Mouse (Mus musculus): Measurements from ENCODE around the gene Cenpb. TPM values are rescaled to one million over a fixed set of nuclear protein-coding genes. Genes with fewer than 3 reads are reported as not detected.

Gene Cenpb
- polyA plus RNA-seq, 1 experiment from 2014 or later, result 16.0 TPM

DNA sequence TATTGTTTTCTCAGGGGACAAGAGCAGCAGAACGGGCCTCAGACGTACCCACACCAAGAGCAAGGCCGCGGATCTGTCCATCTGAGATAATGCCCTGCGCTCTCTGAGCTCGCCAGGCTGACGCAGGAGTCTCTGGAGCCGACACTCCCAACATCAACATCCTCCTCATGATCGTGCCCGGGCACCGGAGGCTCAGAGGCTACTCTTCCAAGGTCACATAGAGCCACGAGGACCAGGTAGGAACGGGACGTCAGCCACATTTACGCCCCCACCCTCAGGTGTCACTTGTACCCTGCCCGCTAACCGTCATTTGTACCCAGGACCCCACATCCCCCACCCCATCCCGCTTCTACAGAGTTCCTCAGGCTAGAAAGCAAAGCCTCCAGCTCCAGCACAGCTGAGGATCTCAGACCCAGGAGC, 20.4 kb downstream of the Cenpb start:
- Histone ChIP-seq H3K27me3 (replicated peaks; ENCODE audit: control insufficient read depth, insufficient read depth, low read length) (no peaks in the 10 kb centered on the region), H3K36me3 (ENCODE audit: control insufficient read depth, insufficient read depth) (no peaks in the 10 kb centered on the region), H3K4me1 (replicated peaks; ENCODE audit: control insufficient read depth, insufficient read depth, low read length) (peaks cover 23% of the 10 kb centered on the region), H3K4me3 (replicated peaks; ENCODE audit: low read length) (peak overlapping the region; percentile 95), H3K4me2 (ENCODE audit: low read length) (peak overlapping the region; percentile 64), H3K27ac (ENCODE audit: low read length) (peak overlapping the region; percentile 81), H3K9ac (replicated peaks; ENCODE audit: low read depth, low read length) (peak overlapping the region; percentile 85), H3K9me3 (ENCODE audit: control insufficient read depth, low read length) (no peaks in the 10 kb centered on the region)
- peak; percentile 67 for ATAC-seq
- 1% methylated on average over 18 of the region's 18 CpGs for WGBS

DNA sequence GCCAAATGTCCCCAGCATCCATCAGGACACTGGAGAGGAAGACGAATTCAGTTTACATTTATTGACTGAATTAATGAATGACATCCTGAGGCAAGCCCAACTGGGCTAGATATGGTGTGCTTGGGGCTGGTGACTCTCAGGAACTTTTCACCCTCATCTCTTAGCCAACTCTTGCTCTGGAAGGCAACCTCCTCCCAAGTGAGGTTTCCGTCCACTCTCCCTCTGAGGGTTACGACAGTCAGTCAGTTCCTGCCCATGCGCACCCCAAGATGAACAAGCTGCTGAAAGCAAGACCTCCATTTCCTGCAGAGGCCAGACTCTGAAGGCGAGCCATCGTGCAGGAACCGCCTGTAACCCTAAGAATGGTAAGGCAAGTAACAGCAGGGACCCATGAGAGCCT, 22.9 kb downstream of the Cenpb start:
- Histone ChIP-seq H3K27ac (ENCODE audit: low read length) (no peak overlapping the region), H3K36me3 (ENCODE audit: control insufficient read depth, insufficient read depth) (peaks cover 8% of the 10 kb centered on the region; the same call in 1 of the 2 replicates), H3K27me3 (replicated peaks; ENCODE audit: control insufficient read depth, insufficient read depth, low read length) (no peaks in the 10 kb centered on the region), H3K4me1 (replicated peaks; ENCODE audit: control insufficient read depth, insufficient read depth, low read length) (peaks cover 23% of the 10 kb centered on the region), H3K9ac (replicated peaks; ENCODE audit: low read depth, low read length) (no peak overlapping the region), H3K9me3 (ENCODE audit: control insufficient read depth, low read length) (no peaks in the 10 kb centered on the region), H3K4me3 (replicated peaks; ENCODE audit: low read length) (no peak overlapping the region), H3K4me2 (ENCODE audit: low read length) (no peak overlapping the region)
- no peak for ATAC-seq
- 91% methylated on average over 7 of the region's 7 CpGs for WGBS

DNA sequence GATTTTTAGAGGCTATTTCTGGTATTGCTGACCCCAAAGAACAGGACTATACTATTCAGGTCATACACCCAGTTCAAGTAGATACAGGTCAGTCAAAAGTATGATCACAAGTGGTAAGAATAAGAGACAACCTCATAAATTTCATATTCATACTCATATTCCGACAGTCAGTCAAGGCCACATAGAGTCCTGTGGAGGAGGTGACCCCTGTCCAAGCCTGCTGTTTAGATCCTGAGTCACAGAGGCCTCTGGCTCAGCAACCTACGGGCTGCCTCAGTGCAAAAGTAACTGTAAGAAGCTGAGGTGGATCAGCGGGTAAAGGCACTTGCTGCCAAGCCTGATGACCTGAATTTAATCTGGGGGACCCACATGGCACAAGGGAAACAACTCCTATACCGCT, 25.8 kb downstream of the Cenpb start:
- Histone ChIP-seq H3K27me3 (replicated peaks; ENCODE audit: control insufficient read depth, insufficient read depth, low read length) (no peaks in the 10 kb centered on the region), H3K4me2 (ENCODE audit: low read length) (no peak overlapping the region), H3K9me3 (ENCODE audit: control insufficient read depth, low read length) (no peaks in the 10 kb centered on the region), H3K27ac (ENCODE audit: low read length) (no peak overlapping the region), H3K4me3 (replicated peaks; ENCODE audit: low read length) (no peak overlapping the region), H3K4me1 (replicated peaks; ENCODE audit: control insufficient read depth, insufficient read depth, low read length) (peaks cover 16% of the 10 kb centered on the region), H3K9ac (replicated peaks; ENCODE audit: low read depth, low read length) (no peak overlapping the region), H3K36me3 (ENCODE audit: control insufficient read depth, insufficient read depth) (peaks cover 13% of the 10 kb centered on the region)
- WGBS, result 92% methylated on average over 4 of the region's 4 CpGs
- no peak for ATAC-seq

DNA sequence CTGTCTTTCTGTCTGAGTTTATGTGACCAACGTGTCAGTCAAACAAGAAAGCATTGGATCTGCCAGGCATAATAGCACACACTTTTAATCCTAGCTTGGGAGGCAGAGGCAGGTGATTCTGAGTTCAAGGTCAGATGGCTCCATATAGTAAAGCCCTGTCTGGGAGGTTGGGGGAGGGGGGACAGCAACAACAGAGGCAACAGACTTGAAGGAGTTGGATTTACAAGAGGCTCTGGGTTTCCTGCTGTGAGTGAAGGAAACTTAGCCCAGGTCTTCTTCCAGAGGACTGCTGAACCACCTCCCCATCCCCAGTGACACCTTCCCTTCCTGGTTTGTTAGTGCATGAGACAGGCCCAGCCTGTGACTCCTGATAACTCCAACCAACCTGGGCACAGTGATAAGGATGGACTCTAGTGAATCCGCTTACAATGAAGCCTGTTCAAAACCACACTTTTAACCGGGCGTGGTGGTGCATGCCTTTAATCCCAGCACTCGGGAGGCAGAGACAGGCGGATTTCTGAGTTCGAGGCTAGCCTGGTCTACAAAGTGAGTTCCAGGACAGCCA, 27.6 kb downstream of the Cenpb start:
- no peak overlapping the region for H3K9ac ChIP-seq (replicated peaks; ENCODE audit: low read depth, low read length)
- H3K27me3 ChIP-seq (replicated peaks; ENCODE audit: control insufficient read depth, insufficient read depth, low read length), result no peaks in the 10 kb centered on the region
- WGBS, result 96% methylated on average over 7 of the region's 7 CpGs
- no peak overlapping the region for H3K4me2 ChIP-seq (ENCODE audit: low read length)
- no peak overlapping the region for H3K4me3 ChIP-seq (replicated peaks; ENCODE audit: low read length)
- ATAC-seq, result no peak
- no peaks in the 10 kb centered on the region; the same call in 1 of the 2 replicates for H3K4me1 ChIP-seq (replicated peaks; ENCODE audit: control insufficient read depth, insufficient read depth, low read length)
- no peaks in the 10 kb centered on the region for H3K9me3 ChIP-seq (ENCODE audit: control insufficient read depth, low read length)
- peaks cover 19% of the 10 kb centered on the region for H3K36me3 ChIP-seq (ENCODE audit: control insufficient read depth, insufficient read depth)
- no peak overlapping the region for H3K27ac ChIP-seq (ENCODE audit: low read length)

DNA sequence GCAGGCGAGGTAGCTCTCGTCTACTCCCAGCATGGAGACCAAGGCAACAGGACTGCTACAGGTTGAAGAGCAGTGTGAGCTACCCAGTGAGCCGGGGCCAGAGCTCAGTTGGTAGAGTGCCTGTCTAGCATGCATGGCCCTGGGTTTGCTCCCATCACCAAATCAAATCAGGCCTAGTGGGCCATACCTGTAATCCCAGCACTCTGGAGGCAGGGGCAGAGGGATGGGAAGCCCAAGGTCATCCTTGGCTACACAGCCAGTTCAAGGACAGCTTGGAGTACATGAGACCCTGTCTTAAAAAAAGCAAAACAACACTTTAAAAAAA, 30.7 kb downstream of the Cenpb start:
- ATAC-seq, result no peak

DNA sequence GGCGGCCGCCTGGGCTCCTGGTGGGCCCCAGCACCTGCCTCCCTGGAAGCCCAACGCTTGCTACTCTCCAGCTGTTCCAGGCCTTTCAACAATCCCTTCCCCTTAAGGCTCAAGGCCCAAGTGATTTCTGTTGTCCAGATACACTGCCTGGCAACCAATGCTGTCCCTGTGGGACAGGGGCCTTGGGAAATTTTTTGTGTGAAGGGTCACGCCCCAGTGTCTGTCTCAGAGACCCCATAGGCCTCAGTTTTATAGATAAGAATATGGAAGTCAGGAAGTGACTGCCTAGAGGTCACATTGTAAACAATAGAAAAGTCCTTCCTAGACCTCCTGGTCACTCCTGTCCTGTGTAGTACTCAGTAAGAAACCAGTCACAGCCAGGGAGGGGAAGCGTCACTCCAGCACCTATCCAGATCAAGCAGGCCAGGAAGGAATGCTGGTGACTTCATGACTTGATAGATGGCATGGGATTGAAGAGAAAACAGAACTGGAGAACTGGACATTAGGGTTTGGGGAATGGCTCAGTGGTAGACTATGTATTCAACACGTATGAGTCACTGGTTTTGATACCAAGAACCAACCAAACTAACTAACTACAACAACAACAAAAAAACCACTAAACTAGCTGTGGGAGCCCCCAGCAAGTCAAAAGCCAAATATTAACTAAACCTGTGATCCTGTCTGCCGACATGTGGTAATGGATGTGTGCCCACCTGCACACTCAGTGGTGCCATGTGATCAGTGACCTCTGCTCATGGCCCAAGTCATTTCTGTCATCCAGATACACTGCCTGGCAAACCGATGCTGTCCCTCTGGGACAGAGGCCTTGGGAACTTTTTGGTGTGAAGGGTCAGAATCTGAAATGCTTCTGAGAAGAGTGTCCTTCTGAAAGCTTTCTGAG, 31.3 kb downstream of the Cenpb start:
- no peak overlapping the region for H3K4me2 ChIP-seq (ENCODE audit: low read length)
- no peak overlapping the region for H3K9ac ChIP-seq (replicated peaks; ENCODE audit: low read depth, low read length)
- H3K36me3 ChIP-seq (ENCODE audit: control insufficient read depth, insufficient read depth), result peaks cover 23% of the 10 kb centered on the region
- H3K27ac ChIP-seq (ENCODE audit: low read length), result no peak overlapping the region
- 92% methylated on average over 8 of the region's 8 CpGs for WGBS
- no peak overlapping the region for H3K4me3 ChIP-seq (replicated peaks; ENCODE audit: low read length)
- H3K4me1 ChIP-seq (replicated peaks; ENCODE audit: control insufficient read depth, insufficient read depth, low read length), result no peaks in the 10 kb centered on the region
- ATAC-seq, result no peak
- H3K27me3 ChIP-seq (replicated peaks; ENCODE audit: control insufficient read depth, insufficient read depth, low read length), result no peaks in the 10 kb centered on the region
- no peaks in the 10 kb centered on the region for H3K9me3 ChIP-seq (ENCODE audit: control insufficient read depth, low read length)

More for the DNA sequence above, 30.7 kb downstream of the Cenpb start:
- Histone ChIP-seq H3K27me3 (replicated peaks; ENCODE audit: control insufficient read depth, insufficient read depth, low read length) (no peaks in the 10 kb centered on the region), H3K36me3 (ENCODE audit: control insufficient read depth, insufficient read depth) (peaks cover 23% of the 10 kb centered on the region), H3K27ac (ENCODE audit: low read length) (no peak overlapping the region), H3K9ac (replicated peaks; ENCODE audit: low read depth, low read length) (no peak overlapping the region), H3K4me1 (replicated peaks; ENCODE audit: control insufficient read depth, insufficient read depth, low read length) (no peaks in the 10 kb centered on the region), H3K4me2 (ENCODE audit: low read length) (no peak overlapping the region), H3K9me3 (ENCODE audit: control insufficient read depth, low read length) (no peaks in the 10 kb centered on the region), H3K4me3 (replicated peaks; ENCODE audit: low read length) (no peak overlapping the region)
- 99% methylated on average over 3 of the region's 3 CpGs for WGBS

DNA sequence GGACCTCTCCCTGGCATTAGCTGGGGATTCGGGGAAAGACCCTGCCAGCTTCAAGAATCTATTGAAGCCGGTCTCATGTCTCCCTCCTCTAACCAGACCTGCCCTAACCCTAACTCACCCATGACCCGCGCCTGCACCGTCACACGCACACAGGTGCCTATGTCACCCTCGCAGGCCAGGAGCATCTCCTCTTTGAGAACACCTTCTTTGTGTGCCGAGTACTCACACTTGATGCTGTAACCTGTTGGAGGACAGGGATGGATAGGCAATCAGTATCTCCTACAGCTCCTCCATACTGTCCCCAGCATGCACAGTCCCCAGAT, 32.9 kb downstream of the Cenpb start:
- no peak for ATAC-seq
- H3K4me3 ChIP-seq (replicated peaks; ENCODE audit: low read length), result no peak overlapping the region

DNA sequence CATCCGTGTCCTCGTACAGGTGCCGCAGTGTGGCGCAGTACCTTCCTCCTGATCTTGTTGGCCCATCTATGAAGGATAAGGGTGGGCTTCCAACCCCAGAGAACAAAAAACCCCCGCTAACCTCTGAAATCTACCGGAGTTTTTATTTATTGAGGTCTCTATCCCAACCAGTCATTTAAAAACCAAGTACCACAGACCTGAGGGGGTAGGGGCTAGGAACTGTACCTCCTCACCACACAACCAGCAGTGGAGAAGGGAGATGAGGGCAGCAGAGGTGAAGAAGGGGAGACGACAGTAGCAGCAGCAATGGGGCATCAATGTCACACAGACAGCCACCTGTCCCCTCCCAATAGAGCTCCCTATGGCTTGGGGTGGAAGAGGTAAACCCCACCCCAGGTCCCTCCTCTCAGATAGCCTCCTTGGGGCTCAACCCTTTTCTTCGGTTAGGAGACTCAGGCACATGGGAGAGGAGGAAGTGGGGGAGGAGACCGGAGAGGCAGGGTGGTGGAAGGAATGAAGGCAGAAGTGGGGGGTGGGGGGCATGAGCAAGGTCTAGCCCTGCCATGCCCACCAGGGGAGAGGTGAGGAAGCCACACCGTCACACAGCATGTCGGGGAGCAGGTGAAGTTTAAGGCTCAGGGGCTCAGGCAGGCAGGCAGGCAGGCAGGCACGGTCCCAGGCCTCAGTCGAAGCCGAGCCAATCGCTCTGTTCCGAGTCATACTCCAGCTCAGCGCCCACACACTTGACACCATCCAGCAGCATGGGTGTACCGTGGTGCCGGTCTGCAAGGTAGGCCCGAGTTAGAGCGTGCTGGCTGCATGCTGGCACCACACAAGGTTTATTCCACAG, 33.4 kb downstream of the Cenpb start:
- Histone ChIP-seq H3K4me1 (replicated peaks; ENCODE audit: control insufficient read depth, insufficient read depth, low read length) (no peaks in the 10 kb centered on the region), H3K4me3 (replicated peaks; ENCODE audit: low read length) (no peak overlapping the region), H3K36me3 (ENCODE audit: control insufficient read depth, insufficient read depth) (peaks cover 18% of the 10 kb centered on the region), H3K27ac (ENCODE audit: low read length) (no peak overlapping the region), H3K9me3 (ENCODE audit: control insufficient read depth, low read length) (no peaks in the 10 kb centered on the region), H3K4me2 (ENCODE audit: low read length) (no peak overlapping the region), H3K9ac (replicated peaks; ENCODE audit: low read depth, low read length) (no peak overlapping the region), H3K27me3 (replicated peaks; ENCODE audit: control insufficient read depth, insufficient read depth, low read length) (no peaks in the 10 kb centered on the region)
- no peak for ATAC-seq
- whole genome bisulfite sequencing, result 93% methylated on average over 21 of the region's 21 CpGs

More for the DNA sequence above, 32.9 kb downstream of the Cenpb start:
- H3K9ac ChIP-seq (replicated peaks; ENCODE audit: low read depth, low read length), result no peak overlapping the region
- H3K4me1 ChIP-seq (replicated peaks; ENCODE audit: control insufficient read depth, insufficient read depth, low read length), result no peaks in the 10 kb centered on the region
- no peak overlapping the region for H3K27ac ChIP-seq (ENCODE audit: low read length)
- H3K4me2 ChIP-seq (ENCODE audit: low read length), result no peak overlapping the region
- 91% methylated on average over 8 of the region's 8 CpGs for WGBS
- H3K36me3 ChIP-seq (ENCODE audit: control insufficient read depth, insufficient read depth), result peaks cover 18% of the 10 kb centered on the region
- H3K27me3 ChIP-seq (replicated peaks; ENCODE audit: control insufficient read depth, insufficient read depth, low read length), result no peaks in the 10 kb centered on the region
- no peaks in the 10 kb centered on the region for H3K9me3 ChIP-seq (ENCODE audit: control insufficient read depth, low read length)

DNA sequence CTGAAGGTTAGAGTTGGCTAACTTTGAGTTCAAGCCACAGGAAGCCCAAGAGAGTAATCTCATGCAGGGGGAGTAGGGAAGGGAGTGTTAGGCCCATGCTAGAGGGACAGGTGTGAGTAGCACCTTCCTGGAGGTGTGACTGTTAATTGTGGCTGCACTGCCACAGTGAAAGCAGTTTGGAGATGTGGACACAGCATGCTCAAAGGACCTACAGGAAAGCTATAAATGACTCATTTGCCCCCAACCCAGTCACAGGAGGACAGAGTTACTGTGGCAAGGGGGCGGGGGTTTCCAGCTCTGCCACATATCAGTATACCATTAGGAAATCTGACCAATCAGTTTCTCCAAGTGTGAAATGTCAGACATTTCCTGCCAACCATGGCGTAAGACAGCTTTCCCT, 34.3 kb downstream of the Cenpb start:
- H3K27me3 ChIP-seq (replicated peaks; ENCODE audit: control insufficient read depth, insufficient read depth, low read length), result no peaks in the 10 kb centered on the region
- no peak overlapping the region for H3K4me2 ChIP-seq (ENCODE audit: low read length)
- H3K9ac ChIP-seq (replicated peaks; ENCODE audit: low read depth, low read length), result no peak overlapping the region
- ATAC-seq, result no peak
- H3K27ac ChIP-seq (ENCODE audit: low read length), result no peak overlapping the region
- no peak overlapping the region for H3K4me3 ChIP-seq (replicated peaks; ENCODE audit: low read length)
- no peaks in the 10 kb centered on the region for H3K9me3 ChIP-seq (ENCODE audit: control insufficient read depth, low read length)
- H3K36me3 ChIP-seq (ENCODE audit: control insufficient read depth, insufficient read depth), result peaks cover 16% of the 10 kb centered on the region
- WGBS, result 95% methylated on average over 2 of the region's 2 CpGs
- no peaks in the 10 kb centered on the region for H3K4me1 ChIP-seq (replicated peaks; ENCODE audit: control insufficient read depth, insufficient read depth, low read length)
